Mouse (Mus musculus): Measurements from ENCODE around the gene Txn2.

GRCm38 (mm10) chr15:77949061-77949460 lies 20.3 kb upstream of the Txn2 start:
- TF ChIP-seq CTCF (IDR thresholded peaks at IDR 0.05; ENCODE audit: low read depth) (no peak), EP300 (IDR thresholded peaks at IDR 0.05; ENCODE audit: low read depth) (no peak)

Measured in liver, embryonic 14.5 days (tissue).